Mouse (Mus musculus): ENCODE results near the gene Btaf1.

Gene Btaf1

GRCm38 (mm10) chr19:37020951-37021350, 95.1 kb downstream of the Btaf1 start:
- no peak for DNase-seq (ENCODE audit: low spot score)

GRCm38 (mm10) chr19:37022146-37022545, 96.3 kb downstream of the Btaf1 start:
- DNase-seq (ENCODE audit: low spot score) = no peak

GRCm38 (mm10) chr19:37025839-37026319, 100.0 kb downstream of the Btaf1 start:
- DNase-seq (ENCODE audit: low spot score) = no peak

GRCm38 (mm10) chr19:37026408-37026807, 100.5 kb downstream of the Btaf1 start:
- no peak for DNase-seq (ENCODE audit: low spot score)

DNA sequence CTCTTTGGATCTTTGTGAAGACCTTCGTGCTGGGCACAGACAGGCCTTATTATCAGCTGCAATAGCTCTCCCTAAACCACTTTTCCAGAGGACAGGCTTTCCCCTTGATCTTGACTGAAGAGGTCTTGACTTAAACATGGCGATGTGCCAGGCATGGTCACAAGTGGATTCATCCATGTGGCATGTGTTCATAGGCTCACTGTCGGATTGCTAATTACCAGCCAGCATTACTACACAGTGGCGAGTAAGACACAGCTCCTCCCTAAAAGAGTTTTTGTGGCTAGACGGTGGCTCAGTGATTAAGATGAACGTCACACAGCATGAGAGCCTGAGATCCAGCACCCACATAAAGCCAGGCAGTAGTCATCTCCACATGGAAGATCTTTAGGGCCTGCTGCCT, 103.9 kb downstream of the Btaf1 start:
- DNase-seq (ENCODE audit: low spot score) = no peak

DNA sequence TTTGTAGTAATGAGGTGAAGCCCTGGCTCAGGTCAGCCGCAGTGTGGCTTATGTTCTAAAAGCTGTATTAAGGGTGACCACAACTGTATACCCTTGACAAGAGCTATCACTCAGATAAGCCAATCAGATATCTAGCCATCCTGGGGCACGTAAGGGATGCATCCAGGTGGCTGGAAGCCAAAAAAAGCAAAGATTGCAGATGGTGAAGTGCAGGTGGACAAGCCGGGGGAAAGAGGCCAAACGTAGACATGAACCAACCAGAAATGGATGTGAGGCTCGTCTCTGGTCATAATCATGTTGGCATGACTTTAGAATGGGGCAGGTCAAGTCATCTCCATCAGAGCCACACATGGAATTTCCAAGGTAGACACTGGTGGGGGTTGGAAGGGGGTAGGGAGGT, 105.6 kb downstream of the Btaf1 start:
- no peak for DNase-seq (ENCODE audit: low spot score)

DNA sequence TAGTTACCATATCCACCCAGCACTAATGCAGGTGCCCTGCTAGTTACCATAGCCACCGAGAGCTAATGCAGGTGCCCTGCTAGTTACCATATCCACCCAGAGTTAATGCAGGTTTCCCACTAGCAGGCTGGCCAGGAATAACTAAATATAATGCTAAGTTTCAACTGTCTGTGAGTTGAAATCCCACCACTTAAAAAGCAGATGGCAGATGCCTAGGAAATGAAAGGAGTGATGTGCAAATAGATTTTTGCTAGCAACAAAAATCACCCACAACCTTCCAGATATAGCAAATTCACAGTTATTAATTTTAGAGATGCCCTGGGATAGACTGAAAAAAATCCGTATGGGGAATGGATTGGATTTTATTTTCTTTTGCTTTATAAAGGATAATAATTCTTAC, 106.5 kb downstream of the Btaf1 start:
- DNase-seq (ENCODE audit: low spot score) = no peak

GRCm38 (mm10) chr19:37040906-37041305, 115.0 kb downstream of the Btaf1 start:
- no peak for DNase-seq (ENCODE audit: low spot score)

GRCm38 (mm10) chr19:37044431-37044830, 118.6 kb downstream of the Btaf1 start:
- DNase-seq (ENCODE audit: low spot score) = no peak

- no peak for DNase-seq (ENCODE audit: low spot score)
Observed at GRCm38 (mm10) chr19:37048507-37048906, 122.6 kb downstream of the Btaf1 start.

- DNase-seq (ENCODE audit: low spot score) = peak; percentile 84
Observed at GRCm38 (mm10) chr19:37050643-37051345, 124.9 kb downstream of the Btaf1 start.

GRCm38 (mm10) chr19:37055976-37056556, 130.2 kb downstream of the Btaf1 start:
- DNase-seq (ENCODE audit: low spot score) = no peak

- no peak for DNase-seq (ENCODE audit: low spot score)
Observed at GRCm38 (mm10) chr19:37057161-37057905, 131.5 kb downstream of the Btaf1 start.

DNA sequence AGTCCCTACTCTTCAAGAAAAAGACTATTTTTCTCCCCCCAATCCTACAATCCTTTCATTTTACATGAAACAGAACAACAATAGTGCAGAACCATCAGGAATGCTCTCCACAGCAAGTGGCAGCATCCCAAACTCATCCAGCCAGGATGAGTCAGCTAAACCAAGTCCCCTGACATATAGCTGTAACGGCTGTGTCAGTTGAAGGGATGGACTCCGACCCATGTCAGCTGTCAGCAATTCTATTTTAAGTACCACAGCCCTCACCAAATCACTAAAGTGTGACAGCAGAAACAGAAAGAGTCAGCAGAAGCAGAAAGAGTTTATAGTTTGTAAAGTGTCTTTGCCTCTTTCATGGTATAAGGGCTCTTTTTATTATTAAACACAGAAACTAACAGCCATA, 133.7 kb downstream of the Btaf1 start:
- no peak for DNase-seq (ENCODE audit: low spot score)

DNA sequence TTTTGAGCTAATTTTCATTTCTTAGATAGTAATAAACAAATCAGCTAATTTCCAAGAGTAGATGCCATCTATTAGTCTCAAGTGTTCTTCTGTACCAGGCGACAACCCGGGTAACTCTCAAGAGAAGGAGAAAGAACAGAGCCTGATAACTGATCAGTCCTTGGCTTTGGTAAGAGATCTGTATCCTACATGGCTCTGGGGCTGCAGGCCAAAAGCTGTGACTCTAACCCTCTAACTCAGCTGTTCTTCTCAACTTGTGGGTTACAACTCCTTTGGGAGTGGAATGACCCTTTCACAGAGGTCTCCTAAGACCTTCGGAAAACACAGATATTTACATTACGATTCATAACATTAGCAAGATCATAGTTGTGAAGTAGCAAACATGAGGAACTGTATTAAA, 134.2 kb downstream of the Btaf1 start:
- no peak for DNase-seq (ENCODE audit: low spot score)

Measured in embryo, embryonic 10.5 days (tissue).